Mouse (Mus musculus) megakaryocyte, embryonic 14.5 days (primary cell): ENCODE measurements around the gene Kif26b. TPM values are rescaled to one million over a fixed set of nuclear protein-coding genes. Genes with fewer than 3 reads are reported as not detected.

Source experiments
- H3K27me3 ChIP-seq: replicated peaks from 2 replicates; pipeline ENCODE3; 2012; ENCODE audit warnings: inconsistent platforms
- H3K36me3 ChIP-seq: replicated peaks from 2 replicates; pipeline ENCODE3; 2012; ENCODE audit warnings: low read length, inconsistent platforms, mixed read lengths
- H3K4me1 ChIP-seq: 2 replicates; pipeline ENCODE4 v1.6.1; 2012; ENCODE audit warnings: inconsistent platforms
- H3K4me3 ChIP-seq: replicated peaks from 2 replicates; pipeline ENCODE3; 2012; ENCODE audit warnings: moderate library complexity, mild to moderate bottlenecking, inconsistent platforms
- H3K9me3 ChIP-seq: 2 replicates; pipeline ENCODE4 v1.6.1; 2012; ENCODE audit warnings: inconsistent platforms
- FLI1 ChIP-seq: IDR thresholded peaks from 2 replicates; pipeline ENCODE4 v1.6.1; 2012; ENCODE audit warnings: low read length, inconsistent platforms, mixed read lengths
- GATA1 ChIP-seq: IDR thresholded peaks from 3 replicates; pipeline ENCODE4 v1.6.1; 2012; ENCODE audit warnings: mixed read lengths, low read length, inconsistent platforms, borderline replicate concordance
- polyA plus RNA-seq: library from polyadenylated mRNA; stranded (reverse); fragments of >175 nt; gene quantifications from 2 replicates; pipeline ENCODE4 v1.2.3, GENCODE M21; 2012; ENCODE audit warnings: low replicate concordance; ENCODE audit not compliant: insufficient read depth

The Kif26b gene
- polyA plus RNA-seq, 1 experiment: not detected

DNA sequence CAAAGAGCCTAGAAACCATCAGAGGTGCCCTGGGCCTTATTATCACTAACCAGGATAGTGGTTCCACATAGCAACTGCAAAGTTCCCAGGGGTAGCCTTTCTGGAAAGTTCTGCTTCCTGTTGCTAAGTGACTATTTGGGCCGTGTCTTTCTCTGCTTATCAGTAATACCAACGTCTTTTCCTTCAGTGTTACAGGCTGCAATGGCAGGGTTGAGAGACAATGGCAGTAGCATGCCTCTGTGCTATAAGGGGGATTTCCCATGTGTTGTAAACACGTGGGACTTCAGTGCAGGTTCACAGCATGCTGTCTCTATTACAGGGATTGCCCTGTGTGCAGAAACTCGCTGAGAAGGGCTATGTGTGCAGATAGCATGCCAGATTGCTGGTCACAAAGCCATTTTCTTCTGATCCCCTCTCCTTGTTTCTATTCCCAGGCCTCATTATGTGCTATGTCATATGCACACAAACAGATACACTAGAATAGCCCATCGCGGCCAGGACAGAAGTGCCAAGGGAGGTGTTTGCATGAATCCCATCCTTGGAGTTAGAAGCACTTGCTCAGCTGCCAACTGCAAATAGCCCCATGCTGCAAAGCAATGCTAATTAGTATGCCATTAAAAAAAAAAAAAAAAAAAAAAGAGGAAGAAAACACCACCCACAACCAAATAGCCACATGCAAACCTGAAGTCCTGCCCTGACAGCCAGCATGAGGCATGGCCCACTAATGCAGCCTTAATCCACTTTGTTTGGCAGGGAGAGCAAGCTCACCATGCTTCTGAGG is 384.2 kb downstream of the Kif26b start:
- no peaks in the 10 kb centered on the region for H3K36me3 ChIP-seq
- no peaks in the 10 kb centered on the region for H3K4me1 ChIP-seq
- no peak for TF ChIP-seq GATA1
- TF ChIP-seq FLI1: no peak

DNA sequence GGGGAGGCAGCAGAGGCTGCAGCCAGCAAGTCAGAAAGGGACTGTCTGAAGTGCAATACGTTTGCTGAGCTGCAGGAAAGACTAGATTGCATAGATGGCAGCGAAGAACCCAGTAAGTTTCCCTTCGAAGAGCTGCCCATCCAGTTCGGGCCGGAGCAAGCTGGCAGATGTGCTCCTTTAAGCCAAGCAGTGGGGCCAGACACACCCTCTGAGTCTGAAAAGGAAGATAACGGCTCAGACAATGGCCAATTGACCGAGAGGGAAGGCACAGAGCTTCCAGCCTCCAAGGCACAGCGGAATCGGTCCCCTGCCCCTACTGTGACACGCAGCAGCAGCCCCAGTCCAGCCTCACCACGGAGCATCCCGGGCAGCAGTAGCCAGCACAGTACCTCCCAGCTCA is 386.1 kb downstream of the Kif26b start:
- no peaks in the 10 kb centered on the region for H3K36me3 ChIP-seq
- H3K4me1 ChIP-seq: no peaks in the 10 kb centered on the region
- H3K9me3 ChIP-seq: peaks cover 36% of the 10 kb centered on the region
- no peak for TF ChIP-seq GATA1
- no peak for TF ChIP-seq FLI1
- no peak overlapping the region for H3K4me3 ChIP-seq
- peaks cover 18% of the 10 kb centered on the region for H3K27me3 ChIP-seq

More for the DNA sequence above, 384.2 kb downstream of the Kif26b start:
- Histone ChIP-seq H3K4me3 (no peak overlapping the region), H3K9me3 (peaks cover 36% of the 10 kb centered on the region), H3K27me3 (peaks cover 16% of the 10 kb centered on the region)

DNA sequence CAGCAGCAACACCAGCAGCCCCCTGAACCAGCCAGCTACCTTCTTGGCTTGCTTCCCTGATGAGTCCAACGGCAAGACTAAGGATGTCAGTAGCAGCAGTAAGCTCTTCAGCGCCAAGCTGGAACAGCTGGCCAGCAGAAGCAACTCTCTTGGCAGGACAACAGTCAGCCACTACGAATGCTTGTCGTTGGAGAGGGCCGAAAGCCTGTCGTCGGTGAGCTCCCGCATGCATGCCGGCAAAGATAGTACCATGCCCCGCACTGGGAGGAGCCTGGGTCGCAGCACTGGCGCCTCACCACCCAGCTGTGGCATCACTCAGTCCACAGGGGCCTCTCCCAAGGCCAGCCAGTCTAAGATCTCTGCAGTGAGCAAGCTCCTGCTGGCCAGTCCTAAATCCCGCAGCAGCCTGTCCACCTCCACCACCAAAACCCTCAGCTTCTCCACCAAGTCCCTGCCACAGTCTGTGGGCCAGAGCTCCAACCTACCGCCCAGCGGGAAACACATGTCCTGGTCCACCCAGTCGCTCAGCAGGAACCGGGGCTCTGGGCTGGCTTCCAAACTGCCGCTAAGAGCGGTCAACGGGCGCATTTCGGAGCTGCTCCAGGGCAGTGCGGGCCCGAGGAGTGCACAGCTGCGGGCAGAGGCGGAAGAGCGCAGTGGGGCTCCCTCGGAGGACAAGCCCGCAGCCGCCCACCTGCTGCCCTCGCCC is 388.4 kb downstream of the Kif26b start:
- TF ChIP-seq FLI1: no peak
- no peak for TF ChIP-seq GATA1
- H3K36me3 ChIP-seq: no peaks in the 10 kb centered on the region

DNA sequence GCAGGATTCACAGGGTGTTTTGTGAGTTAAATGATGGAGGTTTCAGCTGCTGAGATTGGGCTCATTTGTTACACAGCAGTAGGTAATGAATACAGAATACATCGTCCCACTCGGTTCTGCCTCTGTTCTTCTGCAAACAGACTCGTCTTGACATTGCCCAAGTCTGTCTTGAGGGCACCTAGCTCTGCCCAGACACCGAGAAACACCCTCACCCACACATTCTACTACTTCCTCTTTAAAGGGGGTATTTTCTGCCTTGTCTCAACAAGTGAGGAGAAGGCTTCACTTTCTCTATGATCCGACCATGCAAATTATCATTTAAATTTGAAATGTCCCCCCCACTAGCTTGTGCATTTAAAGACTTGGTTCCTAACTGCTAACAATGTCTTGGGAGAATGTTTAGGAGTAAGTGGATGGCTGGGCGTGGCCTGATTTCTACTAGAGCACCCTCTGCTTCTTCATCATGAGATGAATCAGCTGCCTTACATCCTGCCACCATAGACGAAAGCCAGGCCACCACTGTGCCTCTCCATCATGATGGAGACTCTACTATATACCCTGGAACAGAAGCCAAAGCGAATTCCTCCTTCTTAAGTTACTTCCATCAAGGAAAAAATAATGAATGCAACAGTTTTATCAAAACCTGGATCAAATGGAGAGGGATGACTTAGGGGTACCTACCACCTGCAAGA is 395.7 kb downstream of the Kif26b start:
- H3K9me3 ChIP-seq: no peaks in the 10 kb centered on the region; the same call in 1 of the 2 replicates
- H3K4me1 ChIP-seq: no peaks in the 10 kb centered on the region
- no peak overlapping the region for H3K4me3 ChIP-seq
- TF ChIP-seq GATA1 (no peak), FLI1 (no peak)
- no peaks in the 10 kb centered on the region for H3K27me3 ChIP-seq
- H3K36me3 ChIP-seq: no peaks in the 10 kb centered on the region

More for the DNA sequence above, 388.4 kb downstream of the Kif26b start:
- no peaks in the 10 kb centered on the region for H3K4me1 ChIP-seq
- peaks cover 9% of the 10 kb centered on the region for H3K27me3 ChIP-seq
- H3K4me3 ChIP-seq: no peak overlapping the region
- peaks cover 36% of the 10 kb centered on the region for H3K9me3 ChIP-seq

DNA sequence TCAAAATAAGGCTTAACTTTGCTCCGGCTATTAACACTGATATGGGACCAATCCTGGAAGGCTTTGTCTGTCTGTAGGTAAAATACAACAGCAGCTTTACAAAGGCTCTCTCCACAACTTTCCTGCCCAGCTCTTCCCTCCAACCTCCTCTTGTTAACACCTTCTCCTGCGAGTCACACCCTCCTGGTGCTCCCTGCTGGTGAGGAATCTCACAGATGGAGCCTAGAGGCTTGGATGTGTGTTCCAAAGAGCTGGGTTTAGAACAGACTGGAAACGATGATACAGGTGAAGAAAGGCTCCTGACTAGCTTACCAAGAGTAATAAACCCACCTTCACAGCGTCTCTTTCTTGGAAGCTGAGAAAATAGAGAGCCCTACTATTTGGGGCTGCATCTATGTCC is 400.6 kb downstream of the Kif26b start:
- Histone ChIP-seq H3K9me3 (peaks cover 12% of the 10 kb centered on the region), H3K36me3 (no peaks in the 10 kb centered on the region), H3K27me3 (no peaks in the 10 kb centered on the region), H3K4me1 (no peaks in the 10 kb centered on the region), H3K4me3 (no peak overlapping the region)
- TF ChIP-seq GATA1 (no peak), FLI1 (no peak)

DNA sequence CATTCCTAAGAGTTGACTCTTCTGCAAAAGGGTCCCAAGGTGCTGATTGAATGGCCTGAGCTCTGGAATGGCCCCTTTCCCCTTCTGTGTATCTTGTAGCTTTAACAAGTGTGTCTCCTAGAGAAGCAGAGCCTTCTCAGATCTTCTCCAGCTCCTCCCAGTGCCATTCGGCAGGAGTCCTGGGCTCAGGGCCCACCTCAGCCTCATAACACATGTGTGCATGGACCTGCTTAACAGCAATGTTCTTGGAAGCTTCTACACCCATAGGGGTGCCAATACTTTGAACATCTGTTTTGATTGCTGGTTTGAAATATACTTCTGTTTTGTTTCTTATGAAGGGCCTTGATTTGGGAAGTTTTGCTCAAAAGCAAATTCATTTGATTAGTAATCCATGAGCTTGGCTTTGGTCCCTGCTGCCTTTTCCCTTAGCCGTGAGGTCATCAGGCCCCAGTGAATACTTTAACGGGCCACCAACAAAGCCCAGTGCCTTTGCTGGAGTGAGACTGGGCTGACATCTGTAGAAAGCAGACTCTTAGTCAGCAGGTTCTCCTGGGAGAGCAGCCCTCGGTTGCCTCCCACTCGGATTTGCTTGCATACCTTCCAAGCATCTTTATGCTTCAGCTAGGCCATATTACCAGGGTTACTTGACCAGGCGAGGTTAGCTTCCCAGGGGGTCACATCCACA is 405.2 kb downstream of the Kif26b start:
- H3K27me3 ChIP-seq: peaks cover 9% of the 10 kb centered on the region
- H3K4me1 ChIP-seq: no peaks in the 10 kb centered on the region
- H3K36me3 ChIP-seq: no peaks in the 10 kb centered on the region
- H3K4me3 ChIP-seq: no peak overlapping the region
- H3K9me3 ChIP-seq: peaks cover 18% of the 10 kb centered on the region
- TF ChIP-seq FLI1 (no peak), GATA1 (no peak)

DNA sequence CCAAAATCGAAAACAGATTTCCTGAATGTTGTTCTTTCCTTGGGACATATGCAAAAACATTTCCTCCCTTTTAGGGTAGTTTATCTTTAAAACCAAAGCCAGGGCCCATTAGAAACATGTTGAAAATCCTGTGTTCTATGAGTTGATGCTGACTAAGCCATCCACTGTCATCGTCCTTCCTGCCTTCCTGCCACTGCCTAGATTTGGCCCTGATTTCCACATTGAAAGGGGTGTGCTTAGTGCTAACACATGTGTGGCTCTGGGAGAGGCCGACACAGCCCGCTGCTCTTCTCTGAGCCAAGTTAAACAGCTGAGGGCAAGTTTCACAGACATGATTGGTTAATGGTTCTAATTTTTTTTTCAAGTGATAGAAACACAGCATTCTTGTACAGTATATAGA is 407.5 kb downstream of the Kif26b start:
- Histone ChIP-seq H3K4me3 (no peak overlapping the region), H3K9me3 (peaks cover 18% of the 10 kb centered on the region), H3K27me3 (peaks cover 14% of the 10 kb centered on the region), H3K4me1 (no peaks in the 10 kb centered on the region), H3K36me3 (no peaks in the 10 kb centered on the region)
- TF ChIP-seq GATA1: no peak
- TF ChIP-seq FLI1: no peak

DNA sequence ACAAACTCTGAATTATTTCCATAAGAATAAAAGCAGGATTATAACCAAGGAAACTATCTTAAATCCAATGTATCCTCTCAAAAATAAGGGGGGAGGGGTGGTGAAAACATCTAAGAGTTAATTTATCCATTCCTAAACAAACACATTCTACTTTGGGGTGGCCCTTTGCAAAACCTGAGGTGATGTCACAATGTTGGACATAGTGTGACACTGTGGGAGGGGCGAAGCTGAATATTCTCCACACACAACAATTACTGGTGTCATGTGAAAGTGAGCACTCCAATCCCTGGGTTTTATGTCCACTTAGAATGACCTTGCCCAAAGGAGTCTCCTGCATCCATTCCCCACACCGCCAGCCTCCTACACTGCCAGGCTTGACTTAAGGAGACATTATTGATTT is 408.1 kb downstream of the Kif26b start:
- H3K36me3 ChIP-seq: no peaks in the 10 kb centered on the region
- peaks cover 14% of the 10 kb centered on the region for H3K27me3 ChIP-seq
- H3K4me3 ChIP-seq: no peak overlapping the region
- no peak for TF ChIP-seq GATA1
- TF ChIP-seq FLI1: no peak
- H3K9me3 ChIP-seq: peaks cover 13% of the 10 kb centered on the region
- no peaks in the 10 kb centered on the region for H3K4me1 ChIP-seq

DNA sequence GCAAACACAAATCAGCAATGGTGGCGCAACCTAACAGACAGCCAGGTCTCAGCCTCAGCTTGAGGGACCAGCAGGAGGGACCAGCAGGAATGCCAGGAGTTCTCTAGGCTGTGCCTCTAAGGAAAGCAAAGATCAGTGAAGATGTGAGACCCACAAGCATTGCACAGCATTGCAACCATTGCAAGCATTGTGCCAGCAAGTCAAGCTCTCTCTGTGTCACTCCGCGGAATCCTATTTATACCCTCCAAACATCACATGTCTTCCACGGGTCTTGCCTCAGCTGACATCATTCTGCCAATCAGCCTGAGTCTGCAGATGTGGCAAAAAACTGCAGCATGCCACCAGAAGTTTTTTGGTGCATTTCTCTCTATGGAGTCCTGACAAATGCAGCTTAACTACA is 411.4 kb downstream of the Kif26b start:
- peaks cover 6% of the 10 kb centered on the region; the same call in 1 of the 2 replicates for H3K9me3 ChIP-seq
- H3K4me3 ChIP-seq: no peak overlapping the region
- TF ChIP-seq GATA1 (no peak), FLI1 (no peak)
- no peaks in the 10 kb centered on the region for H3K36me3 ChIP-seq
- peaks cover 14% of the 10 kb centered on the region for H3K27me3 ChIP-seq
- no peaks in the 10 kb centered on the region for H3K4me1 ChIP-seq
